Mouse (Mus musculus): ENCODE measurements around the gene Gpr26.

The Gpr26 gene

GRCm38 (mm10) chr7:132025591-132025990 is 59.3 kb downstream of the Gpr26 start:
- no peak for DNase-seq (ENCODE audit: low spot score)

DNA sequence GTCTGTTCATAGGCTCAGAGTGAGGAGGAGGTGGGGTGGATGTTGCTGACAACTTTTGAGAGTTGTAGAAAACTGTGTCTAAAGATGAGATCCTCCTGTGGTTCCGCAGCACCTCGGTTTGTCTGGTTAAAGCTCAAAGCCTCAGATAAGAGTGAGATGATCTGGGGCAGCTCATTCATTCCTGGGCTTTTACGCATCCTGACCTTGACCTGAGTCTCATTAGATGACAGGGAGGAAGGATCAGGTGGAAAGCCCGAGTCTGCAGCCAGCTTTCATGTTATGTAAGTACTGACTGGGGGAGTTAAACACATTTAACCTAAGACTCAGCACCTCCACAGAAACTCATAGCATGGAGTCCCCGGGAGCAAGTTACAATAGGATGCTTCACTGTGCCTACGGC is 60.4 kb downstream of the Gpr26 start:
- DNase-seq (ENCODE audit: low spot score), result no peak

GRCm38 (mm10) chr7:132031940-132032531 is 65.8 kb downstream of the Gpr26 start:
- DNase-seq (ENCODE audit: low spot score), result no peak
